Comparison of ENCODE assay signal across 8 mouse cellular contexts in the genomic region with DNA sequence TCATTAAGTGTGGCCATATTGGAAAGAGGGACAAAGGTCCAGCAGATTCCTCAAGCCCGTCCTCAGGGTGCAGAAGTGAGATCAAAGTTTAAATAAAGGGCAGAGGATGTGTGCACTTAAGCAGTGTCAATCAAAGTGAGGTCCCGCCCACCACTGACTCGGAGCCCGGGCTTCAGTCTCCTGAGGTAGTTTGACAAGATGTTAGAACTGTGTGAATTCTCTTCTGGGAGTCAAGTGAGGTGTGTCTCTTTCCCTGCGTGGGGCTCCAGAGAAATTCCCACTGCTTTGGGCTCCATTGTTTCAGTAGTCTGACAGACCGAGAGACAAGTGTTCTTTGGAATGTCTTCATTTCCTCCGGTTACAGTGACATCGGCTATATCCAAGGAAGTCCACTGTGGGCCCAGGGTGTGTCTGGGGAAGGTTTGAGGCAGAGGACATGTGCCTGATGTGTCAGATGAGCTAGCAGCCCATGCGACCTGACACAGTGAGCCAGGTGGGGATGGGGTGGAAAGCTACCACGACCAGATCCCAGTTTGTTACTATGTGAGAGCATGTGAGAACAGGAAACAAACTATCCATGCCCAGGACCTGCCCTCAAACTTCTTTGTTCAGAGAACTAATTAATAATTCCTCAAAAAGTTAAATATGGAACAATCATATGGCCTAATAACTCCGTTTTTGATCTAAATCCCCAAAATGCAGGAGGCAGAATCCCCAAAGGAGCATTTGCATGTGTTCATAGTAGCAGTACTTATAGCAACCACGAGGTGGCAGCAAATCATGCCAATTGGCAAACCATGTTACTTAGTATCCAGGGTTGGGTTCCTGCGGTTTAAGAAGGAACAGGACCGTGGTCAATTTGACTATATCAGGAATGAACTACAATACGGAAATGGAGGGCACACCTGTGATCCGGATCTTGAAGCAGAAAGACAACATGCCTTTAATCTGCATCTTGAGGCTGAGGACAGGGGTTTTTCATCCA. TPM values are rescaled to one million over a fixed set of nuclear protein-coding genes. Genes with fewer than 3 reads are reported as not detected.
A peak's percentile ranks its signal among the peaks of the same experiment; 100 is the strongest.
DNase-seq lines count a peak whose midpoint lies in the region; ATAC-seq and TF ChIP-seq lines count a peak whose summit lies in the region.

No protein-coding gene starts in this region.

- H3K4me1 ChIP-seq in MEL (ENCODE audit: control insufficient read depth in 1 of 2, insufficient read depth in 2 of 2, low read length in 2 of 2), result peaks cover 0 to 3% of the 10 kb centered on the region in 2 experiments; a peak in 1 of 4 replicates
- H3K4me1 ChIP-seq in forebrain, embryonic 15.5 days, result no peaks in the 10 kb centered on the region
- H3K4me1 ChIP-seq in lung, embryonic 15.5 days, result no peaks in the 10 kb centered on the region

- DNase-seq in MEL (ENCODE audit: low read depth, low spot score), result peak; percentile 87
- peak; percentile 40 for DNase-seq in cerebellum, adult 11-12 months
- DNase-seq in layer of hippocampus, adult 9-10 months (ENCODE audit: low spot score), result peak; percentile 86
- DNase-seq in ovary, postnatal 14 days (ENCODE audit: low spot score), result peak; percentile 87
- DNase-seq in thymus, postnatal 10 days (ENCODE audit: low spot score in 2 of 2), result peak; percentile 46 to 75

- H3K79me2 ChIP-seq in MEL (ENCODE audit: control insufficient read depth, insufficient read depth, low read length, poor library complexity), result no peaks in the 10 kb centered on the region

- no peak; a peak in 1 of 4 replicates for TF ChIP-seq POLR2A in MEL (IDR thresholded peaks at IDR 0.05; ENCODE audit: control insufficient read depth in 1 of 2, insufficient read depth in 1 of 2, low read depth in 1 of 2, low read length in 2 of 2, poor library complexity in 1 of 2)

- H3K27me3 ChIP-seq in MEL (ENCODE audit: control insufficient read depth in 1 of 2, insufficient read depth in 2 of 2, low read length in 2 of 2), result no peaks in the 10 kb centered on the region
- no peaks in the 10 kb centered on the region for H3K27me3 ChIP-seq in forebrain, embryonic 15.5 days
- H3K27me3 ChIP-seq in lung, embryonic 15.5 days, result no peaks in the 10 kb centered on the region

- H3K9ac ChIP-seq in MEL (ENCODE audit: control insufficient read depth, low read depth, low read length, poor library complexity, severe bottlenecking), result peak overlapping the region; percentile 37
- H3K9ac ChIP-seq in forebrain, embryonic 15.5 days (replicated peaks), result no peak overlapping the region
- H3K9ac ChIP-seq in lung, embryonic 15.5 days, result no peak overlapping the region

- H3K4me2 ChIP-seq in forebrain, embryonic 15.5 days (replicated peaks), result no peak overlapping the region
- peak overlapping the region; percentile 20 for H3K4me2 ChIP-seq in lung, embryonic 15.5 days

- ATAC-seq in forebrain, embryonic 15.5 days (replicated peaks), result peak; percentile 57; the same call in 1 of the 2 replicates
- peak; percentile 57 to 63 for ATAC-seq in hematopoietic stem cell, adult 5-6 weeks (replicated peaks in 1 of 2; ENCODE audit: insufficient read depth in 1 of 2, low FRiP score in 2 of 2, low TSS enrichment in 1 of 2, low read depth in 1 of 2, poor library complexity in 2 of 2, severe bottlenecking in 2 of 2)
- no peak for ATAC-seq in lung, embryonic 15.5 days (ENCODE audit: borderline replicate concordance, extremely low read depth, low FRiP score, low TSS enrichment)

- H3K27ac ChIP-seq in MEL (ENCODE audit: control insufficient read depth, low read depth, low read length), result no peak overlapping the region
- H3K27ac ChIP-seq in forebrain, embryonic 15.5 days (replicated peaks), result no peak overlapping the region
- H3K27ac ChIP-seq in lung, embryonic 15.5 days, result no peak overlapping the region

- peak; percentile 56 to 92 (median 91) for TF ChIP-seq CTCF in MEL (IDR thresholded peaks at IDR 0.05 in 2 of 3, conservative IDR thresholded peaks at IDR 0.05 in 1 of 3; ENCODE audit: control insufficient read depth in 1 of 3, insufficient read depth in 1 of 3, low read depth in 2 of 3, low read length in 3 of 3, poor library complexity in 1 of 3, severe bottlenecking in 1 of 3)

- peak; percentile 89 for TF ChIP-seq RAD21 in MEL (IDR thresholded peaks at IDR 0.05; ENCODE audit: low read depth, low read length)

- 47% methylated on average over 16 of the region's 16 CpGs for WGBS in forebrain, embryonic 15.5 days
- WGBS in lung, embryonic 15.5 days, result 25% methylated on average over 16 of the region's 16 CpGs

- H3K4me3 ChIP-seq in MEL (ENCODE audit: control insufficient read depth in 1 of 2, insufficient read depth in 1 of 2, low read depth in 2 of 2, low read length in 2 of 2), result peak overlapping the region; percentile 45 to 71
- no peak overlapping the region for H3K4me3 ChIP-seq in forebrain, embryonic 15.5 days
- no peak overlapping the region for H3K4me3 ChIP-seq in lung, embryonic 15.5 days

- peaks cover 0 to 2% of the 10 kb centered on the region in 2 experiments; a peak in 1 of 4 replicates for H3K36me3 ChIP-seq in MEL (ENCODE audit: control insufficient read depth in 1 of 2, insufficient read depth in 2 of 2, low read length in 2 of 2)
- no peaks in the 10 kb centered on the region for H3K36me3 ChIP-seq in forebrain, embryonic 15.5 days
- no peaks in the 10 kb centered on the region for H3K36me3 ChIP-seq in lung, embryonic 15.5 days

- TF ChIP-seq EP300 in MEL (IDR thresholded peaks at IDR 0.05; ENCODE audit: low read depth in 1 of 2, low read length in 2 of 2), result no peak

- H3K9me3 ChIP-seq in MEL (replicated peaks; ENCODE audit: insufficient read depth, low read length), result no peaks in the 10 kb centered on the region
- H3K9me3 ChIP-seq in forebrain, embryonic 15.5 days, result no peaks in the 10 kb centered on the region
- H3K9me3 ChIP-seq in lung, embryonic 15.5 days, result no peaks in the 10 kb centered on the region

TF ChIP-seq in MEL, 35 proteins besides CTCF, POLR2A, EP300 and RAD21:
- no peak for TF ChIP-seq E2F4 (IDR thresholded peaks at IDR 0.05; ENCODE audit: borderline replicate concordance, low read depth, low read length)
- no peak for TF ChIP-seq NRF1 (IDR thresholded peaks at IDR 0.05; ENCODE audit: insufficient read depth, low read depth, low read length, poor library complexity, severe bottlenecking)
- TF ChIP-seq TCF12 (IDR thresholded peaks at IDR 0.05; ENCODE audit: low read depth, low read length), result no peak
- no peak for TF ChIP-seq MXI1 (IDR thresholded peaks at IDR 0.05; ENCODE audit: low read depth, low read length)
- TF ChIP-seq MAX (IDR thresholded peaks at IDR 0.05; ENCODE audit: low read length), result 0 out of 2 replicates have a peak, but pooled peaks have one; percentile 68
- no peak for TF ChIP-seq KAT2A (conservative IDR thresholded peaks at IDR 0.05; ENCODE audit: low read depth, low read length)
- peak; percentile 54 for TF ChIP-seq ZC3H11A (IDR thresholded peaks at IDR 0.05; ENCODE audit: low read depth, low read length)
- no peak for TF ChIP-seq ELF1 (IDR thresholded peaks at IDR 0.05; ENCODE audit: low read depth, low read length)
- no peak for TF ChIP-seq USF2 (IDR thresholded peaks at IDR 0.05; ENCODE audit: borderline replicate concordance in 1 of 2, insufficient read depth in 1 of 2, low read depth in 1 of 2, low read length in 2 of 2)
- TF ChIP-seq MYB (IDR thresholded peaks at IDR 0.05; ENCODE audit: low read depth, low read length), result no peak
- no peak for TF ChIP-seq GABPA (IDR thresholded peaks at IDR 0.05; ENCODE audit: low read depth, low read length)
- no peak for TF ChIP-seq ZKSCAN1 (IDR thresholded peaks at IDR 0.05; ENCODE audit: low read depth, low read length)
- TF ChIP-seq SMC3 (IDR thresholded peaks at IDR 0.05; ENCODE audit: low read depth, low read length), result peak; percentile 76
- TF ChIP-seq BHLHE40 (IDR thresholded peaks at IDR 0.05; ENCODE audit: borderline replicate concordance, low read depth, low read length), result no peak
- no peak for TF ChIP-seq POLR2AphosphoS2 (IDR thresholded peaks at IDR 0.05; ENCODE audit: low read length)
- TF ChIP-seq NELFE (IDR thresholded peaks at IDR 0.05; ENCODE audit: low read depth, low read length), result no peak
- TF ChIP-seq MEF2A (IDR thresholded peaks at IDR 0.05; ENCODE audit: extremely low read depth, insufficient replicate concordance, low read depth, low read length, poor library complexity, severe bottlenecking), result no peak
- no peak for TF ChIP-seq ETS1 (IDR thresholded peaks at IDR 0.05; ENCODE audit: low read depth, low read length)

RNA-seq across cellular contexts. Expression of gene Tut7, which starts 19.6 kb away (rescaled TPM):
- 38.1 and 47.7 TPM in 2 replicates for total RNA-seq in MEL (2012; rRNA removed)
- 100 to 1,000 TPM in 1 of 2 experiments, 10 to 100 TPM in 1; 53.8 to 135 TPM for polyA plus RNA-seq in MEL (2012; ENCODE audit: insufficient read depth in 1 of 2, insufficient read length in 2 of 2, low read depth in 1 of 2, low replicate concordance in 2 of 2, missing spikeins in 1 of 2)
- polyA plus RNA-seq in forebrain, embryonic 15.5 days (2015; fragmentation: Nextera tagmentation; extraction: Ambion mirVana), result 54.9 and 58.9 TPM in 2 replicates
- total RNA-seq in hematopoietic stem cell, adult 5-6 weeks (2017), result 207 and 246 TPM in 2 replicates
- polyA plus RNA-seq in lung, embryonic 15.5 days (2015; fragmentation: Nextera tagmentation; extraction: Ambion mirVana), result 46.5 and 49.3 TPM in 2 replicates

Comparison
In these comparisons a context has a peak if more than half of its experiments do, and no peak if none do; other contexts are left out.
1. H3K4me3 ChIP-seq: peak in MEL (2 of 2); none in forebrain, embryonic 15.5 days (single experiment) and lung, embryonic 15.5 days (single experiment).
2. Peak in every context shown above with its lines, with median percentiles within 50 percentile points of each other: DNase-seq.